Mouse (Mus musculus) liver, adult (tissue): Measurements from ENCODE around the gene Zfp128.

Source experiments
- GATA4 ChIP-seq: IDR thresholded peaks from 2 replicates; pipeline ENCODE4 v1.6.1; 2014; ENCODE audit warnings: mild to moderate bottlenecking, low read length; ENCODE audit not compliant: insufficient replicate concordance

The Zfp128 gene

GRCm38 (mm10) chr7:12909498-12909962, 28.6 kb downstream of the Zfp128 start:
- TF ChIP-seq GATA4: no peak

GRCm38 (mm10) chr7:12910181-12910668, 29.2 kb downstream of the Zfp128 start:
- TF ChIP-seq GATA4: peak; percentile 100

GRCm38 (mm10) chr7:12913556-12913955, 32.6 kb downstream of the Zfp128 start:
- TF ChIP-seq GATA4: no peak

GRCm38 (mm10) chr7:12921318-12921704, 40.3 kb downstream of the Zfp128 start:
- no peak for TF ChIP-seq GATA4

- TF ChIP-seq GATA4: peak; percentile 50; the same call in 1 of the 2 replicates
Measured at GRCm38 (mm10) chr7:12921705-12922465, 40.9 kb downstream of the Zfp128 start, which contains the start of gene Rps5. Gene Rps5 (plus strand): TSS chr7:12922290.

GRCm38 (mm10) chr7:12922729-12923128, 41.8 kb downstream of the Zfp128 start:
- TF ChIP-seq GATA4: no peak

- no peak for TF ChIP-seq GATA4
Measured at GRCm38 (mm10) chr7:12926316-12926715, 45.3 kb downstream of the Zfp128 start.

GRCm38 (mm10) chr7:12927191-12927680, 46.3 kb downstream of the Zfp128 start, which contains the start of gene Rnf225:
Gene Rnf225 (plus strand): TSS chr7:12927416.
- TF ChIP-seq GATA4: no peak

GRCm38 (mm10) chr7:12927693-12928589, 47.0 kb downstream of the Zfp128 start:
- TF ChIP-seq GATA4: no peak

GRCm38 (mm10) chr7:12933615-12934140, 52.7 kb downstream of the Zfp128 start:
- no peak for TF ChIP-seq GATA4

GRCm38 (mm10) chr7:12934808-12935207, 53.8 kb downstream of the Zfp128 start:
- TF ChIP-seq GATA4: no peak

GRCm38 (mm10) chr7:12940599-12940998, 59.6 kb downstream of the Zfp128 start:
- TF ChIP-seq GATA4: no peak
